Mouse (Mus musculus) adrenal gland, adult 18-20 months (tissue): Measurements from ENCODE around the gene Pik3c2a. TPM values are rescaled to one million over a fixed set of nuclear protein-coding genes. Genes with fewer than 3 reads are reported as not detected.
"Not testable (repeated sequence)": the region's sequence is repeated elsewhere in the genome, so short reads cannot be mapped to it uniquely, and the experiment has no call there.

ENCODE experiments used
- DNase-seq, 2 experiments: peaks; one replicate each; pipeline ENCODE4 v3.0.0; 2021 to 2022; ENCODE audit warnings: low spot score in 2 of 2
- total RNA-seq, 2 experiments: library from RNA; stranded (reverse); gene quantifications; 1 replicate in 1 of 2; 2 replicates in 1 of 2; pipeline ENCODE4 v1.2.3; 2021

The Pik3c2a gene
- total RNA-seq, 2 experiments from 2014 or later = 27.7 to 28.7 TPM

DNA sequence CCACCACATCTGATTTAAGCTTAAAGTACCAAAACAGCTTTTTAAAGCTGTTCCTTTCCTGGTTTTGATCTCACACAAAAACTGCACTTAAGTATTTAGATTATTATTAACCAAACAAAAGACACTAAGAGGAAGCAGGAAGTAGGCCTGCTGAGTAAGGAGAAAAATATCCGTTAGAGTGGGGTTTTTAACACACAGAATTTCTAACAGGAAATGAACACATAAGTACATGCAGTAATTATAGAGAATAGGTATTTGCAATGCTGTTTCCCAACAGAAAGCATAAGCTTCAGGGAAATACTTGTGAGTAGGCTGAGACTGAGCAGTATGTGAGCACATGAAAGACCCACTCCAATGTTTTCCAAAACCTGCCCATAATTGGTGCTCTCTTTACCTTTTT is 33.8 kb downstream of the Pik3c2a start:
- DNase-seq = no peak

DNA sequence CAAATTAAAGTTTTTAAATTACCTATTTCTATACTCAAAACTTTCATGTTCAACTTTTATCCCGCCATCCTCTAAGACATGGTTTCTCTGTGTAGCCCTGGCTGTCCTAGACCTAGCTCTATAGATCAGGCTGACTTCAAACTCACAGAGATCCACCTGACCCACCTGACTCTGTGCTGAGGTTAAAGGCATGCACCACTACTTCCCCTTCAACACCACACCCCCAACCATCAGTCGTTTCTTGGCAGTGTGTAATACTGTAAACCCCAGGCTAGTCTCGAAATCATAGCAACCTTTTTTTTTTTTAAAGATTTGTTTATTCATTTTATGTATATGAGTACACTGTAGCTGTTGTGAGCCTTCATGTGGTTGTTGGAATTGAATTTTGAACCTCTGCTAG is 50.9 kb downstream of the Pik3c2a start:
- DNase-seq = no peak

DNA sequence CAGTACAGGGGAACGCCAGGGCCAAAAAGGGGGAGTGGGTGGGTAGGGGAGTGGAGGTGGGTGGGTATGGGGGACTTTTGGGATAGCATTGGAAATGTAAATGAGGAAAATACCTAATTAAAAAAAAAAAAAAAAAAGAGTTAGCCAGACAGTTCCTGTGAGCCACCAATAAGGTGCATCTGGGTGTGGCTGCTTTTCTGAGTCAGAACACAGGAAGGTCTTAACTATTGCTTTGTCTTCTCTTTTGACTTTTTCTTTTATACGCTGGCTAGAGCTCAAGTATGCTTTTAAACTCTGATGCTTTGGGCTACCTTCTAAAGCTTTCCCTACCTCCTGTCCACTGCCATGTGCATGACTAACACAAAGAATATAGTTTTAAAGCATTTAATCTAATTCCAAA is 55.9 kb downstream of the Pik3c2a start:
- not testable (repeated sequence) for DNase-seq

DNA sequence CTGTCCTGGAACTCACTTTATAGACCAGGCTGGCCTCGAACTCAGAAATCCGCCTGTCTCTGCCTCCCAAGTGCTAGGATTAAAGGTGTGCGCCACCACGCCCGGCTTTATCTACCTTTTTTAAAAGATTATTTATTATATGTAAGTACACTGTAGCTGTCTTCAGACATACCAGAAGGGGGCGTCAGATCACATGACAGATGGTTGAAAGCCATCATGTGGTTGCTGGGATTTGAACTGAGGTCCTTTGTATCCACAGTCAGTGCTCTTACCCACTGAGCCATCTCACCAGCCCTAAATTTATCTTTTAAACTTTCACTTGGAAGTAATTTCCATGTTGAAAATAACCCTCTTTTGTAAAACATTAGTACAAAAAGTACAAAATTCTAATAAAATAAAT is 64.1 kb downstream of the Pik3c2a start:
- DNase-seq = not testable (repeated sequence)

DNA sequence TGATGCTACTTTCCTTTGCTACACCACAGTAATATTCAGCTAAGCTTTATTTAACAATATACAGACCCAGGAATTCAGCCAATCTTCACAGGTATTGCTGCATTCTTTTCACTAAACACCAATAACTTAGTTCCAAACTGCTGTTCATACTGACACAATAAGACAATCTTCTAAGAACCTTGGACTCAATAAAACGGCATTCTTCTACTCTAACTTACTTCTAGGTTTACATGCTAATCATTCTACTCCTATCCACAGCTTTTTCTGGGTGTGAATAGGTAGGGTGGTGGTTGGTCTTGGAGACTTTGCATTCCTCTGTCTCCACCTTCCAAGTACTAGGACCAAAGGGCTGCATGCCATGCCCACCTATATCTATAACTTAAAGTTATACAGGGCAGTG is 69.0 kb downstream of the Pik3c2a start:
- DNase-seq = no peak

DNA sequence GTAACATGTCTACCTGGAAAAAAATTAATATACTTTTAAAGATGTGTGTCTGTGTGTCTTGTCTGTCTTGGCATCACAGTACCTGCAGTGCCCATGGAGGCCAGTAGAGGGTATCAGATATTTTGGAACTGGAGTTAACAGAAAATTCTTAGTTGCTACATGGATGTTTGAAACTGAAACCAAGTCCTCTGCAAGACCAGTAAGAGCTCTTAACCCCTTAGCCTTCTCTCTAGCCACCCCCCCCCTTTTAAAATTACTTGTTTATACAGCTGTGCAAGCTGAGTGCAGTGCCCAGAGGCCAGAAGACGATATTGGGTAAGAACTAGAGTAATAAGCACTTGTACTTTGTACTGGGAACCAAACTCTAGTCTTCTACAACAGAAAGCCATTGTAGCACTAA is 107.0 kb downstream of the Pik3c2a start:
- DNase-seq = peak; percentile 43 to 52

DNA sequence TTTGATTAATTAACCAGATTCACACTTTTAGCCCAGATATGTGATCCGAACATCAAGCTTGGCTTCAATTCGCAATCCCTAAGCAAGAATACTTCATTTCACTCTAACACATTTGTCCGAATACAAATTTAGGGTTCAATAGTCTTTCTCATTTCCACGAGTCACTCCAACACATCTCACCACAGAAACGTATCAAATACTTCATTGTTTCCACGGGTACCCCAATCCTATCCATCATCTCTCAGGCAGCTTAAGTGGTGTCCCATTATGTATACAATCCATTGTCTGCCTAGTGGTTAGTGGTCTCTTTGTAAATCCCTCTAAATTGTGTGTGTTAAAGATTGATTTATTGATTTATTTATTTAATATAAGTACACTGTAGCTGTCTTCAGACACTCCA is 108.1 kb downstream of the Pik3c2a start:
- no peak for DNase-seq

DNA sequence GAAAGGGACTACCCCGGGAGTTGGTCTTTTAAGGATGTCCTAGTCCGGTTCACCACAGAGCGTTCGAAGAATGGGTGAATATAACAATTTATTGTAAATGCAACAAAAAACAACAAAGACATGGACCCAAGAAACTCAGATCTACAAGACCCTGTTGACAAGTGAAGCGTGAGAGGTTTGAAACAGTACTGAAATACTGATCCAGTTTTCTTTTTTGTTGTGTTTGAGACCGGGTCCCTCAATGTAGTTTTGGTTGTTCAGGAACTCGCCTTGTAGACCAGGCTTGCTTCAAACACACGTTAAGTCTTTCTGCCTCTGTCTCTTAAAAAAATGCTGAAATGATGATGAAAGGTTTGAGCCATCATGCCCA is 108.6 kb downstream of the Pik3c2a start:
- no peak for DNase-seq

DNA sequence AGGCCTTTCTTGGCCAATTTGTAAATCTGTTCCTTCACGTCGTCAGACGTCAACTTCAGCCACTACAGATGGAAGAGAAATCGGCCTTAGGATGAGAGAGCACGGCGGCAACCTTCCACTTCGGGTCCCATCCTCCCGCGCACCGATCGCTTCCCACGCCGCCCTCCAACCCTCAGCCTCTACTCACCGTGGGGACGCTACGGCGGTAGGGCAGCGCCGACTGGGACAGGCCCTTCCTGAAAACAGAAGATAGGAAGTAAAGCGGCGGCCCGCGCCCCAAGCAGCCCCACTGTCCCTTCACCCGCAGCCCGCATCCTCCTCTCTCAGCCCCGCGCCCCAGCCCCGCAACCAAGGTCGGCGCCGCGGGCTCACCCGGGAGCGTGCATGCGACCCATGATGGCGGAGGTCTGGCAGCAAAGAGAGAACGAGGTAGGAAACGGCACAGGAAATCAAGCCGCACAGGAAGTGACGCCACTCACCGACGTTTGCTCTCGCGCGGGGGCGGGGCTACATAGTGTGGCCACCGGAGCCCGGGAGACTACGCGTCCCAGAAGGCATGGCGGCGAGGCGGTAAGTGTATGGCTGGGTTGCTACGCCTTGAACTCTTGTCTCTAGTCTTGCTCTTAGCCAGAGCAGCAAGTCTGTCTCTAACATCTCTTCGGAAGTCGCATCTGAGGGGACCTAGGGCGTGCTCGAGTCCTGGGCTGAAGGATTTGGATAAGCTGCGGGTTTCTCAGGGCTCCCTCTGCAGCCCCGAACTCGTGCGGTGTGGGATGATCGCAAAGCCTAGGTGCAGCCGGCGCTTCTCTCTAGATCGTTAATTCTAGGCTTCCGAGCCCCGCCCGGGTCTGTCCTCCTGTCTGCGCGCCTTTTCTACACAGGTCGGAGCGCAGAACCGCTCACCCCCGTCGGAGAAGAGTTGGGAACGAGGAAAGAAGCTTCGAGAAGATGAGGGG is 109.3 kb downstream of the Pik3c2a start, which contains the start of gene Rps13:
Gene Rps13, minus strand, starts transcription at position 483 of the 956 bp plus-strand sequence.
- DNase-seq = peak; percentile 95 to 96

DNA sequence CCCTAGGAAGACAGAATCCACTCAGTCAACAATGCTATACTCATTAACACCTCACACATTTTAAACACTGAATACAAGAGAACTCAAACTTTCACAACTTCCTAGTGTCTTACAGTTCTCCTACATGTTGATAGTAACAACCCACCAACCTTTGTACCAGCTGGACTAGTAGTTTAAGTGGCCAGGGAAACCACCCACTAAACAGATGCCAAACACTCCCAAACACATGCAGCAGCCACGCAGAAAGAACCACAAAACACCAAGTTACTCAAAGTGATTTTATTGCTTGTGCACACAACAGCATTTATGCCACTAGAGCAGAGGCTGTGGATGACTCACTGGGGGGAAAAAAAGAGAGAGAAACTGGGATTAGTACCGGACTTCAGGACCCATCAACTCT is 112.0 kb downstream of the Pik3c2a start:
- no peak for DNase-seq

DNA sequence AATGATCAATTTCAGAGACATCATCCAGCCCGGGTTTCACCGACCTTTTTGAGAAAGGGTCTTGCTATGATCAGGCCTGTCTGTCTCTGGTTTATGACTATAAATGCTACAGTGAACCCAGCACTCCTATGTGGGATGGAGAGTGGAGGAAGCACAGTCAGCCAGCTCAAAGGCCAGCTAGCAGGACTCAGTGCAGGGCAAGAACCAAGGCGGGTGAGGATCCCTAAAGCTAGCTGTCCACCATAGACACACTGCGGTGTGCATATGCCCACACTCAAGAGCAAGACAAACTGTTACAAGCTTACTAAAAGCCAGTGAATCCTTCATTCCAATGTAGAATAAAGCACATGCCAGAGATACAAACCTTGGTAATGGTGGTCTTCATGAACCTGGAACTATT is 113.4 kb downstream of the Pik3c2a start:
- no peak for DNase-seq

DNA sequence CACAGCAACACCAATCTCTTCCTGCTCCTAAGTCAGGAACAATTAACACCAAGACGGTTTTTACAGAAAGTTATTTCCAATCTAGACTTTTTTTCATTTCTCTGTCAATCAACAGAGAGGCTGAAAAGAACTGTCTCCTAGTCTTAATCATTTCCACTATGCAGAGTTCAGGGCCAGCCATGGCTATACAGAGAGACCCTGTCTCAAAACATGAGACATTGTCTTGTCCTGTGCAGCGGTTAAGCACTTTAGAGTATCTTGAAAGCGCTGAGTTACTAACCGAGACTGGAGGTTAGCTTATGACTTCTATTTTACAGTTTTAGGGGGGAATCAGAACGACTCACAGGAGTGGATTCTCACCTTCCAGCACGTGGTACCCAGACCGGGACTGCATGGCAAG is 114.5 kb downstream of the Pik3c2a start:
- DNase-seq = no peak

DNA sequence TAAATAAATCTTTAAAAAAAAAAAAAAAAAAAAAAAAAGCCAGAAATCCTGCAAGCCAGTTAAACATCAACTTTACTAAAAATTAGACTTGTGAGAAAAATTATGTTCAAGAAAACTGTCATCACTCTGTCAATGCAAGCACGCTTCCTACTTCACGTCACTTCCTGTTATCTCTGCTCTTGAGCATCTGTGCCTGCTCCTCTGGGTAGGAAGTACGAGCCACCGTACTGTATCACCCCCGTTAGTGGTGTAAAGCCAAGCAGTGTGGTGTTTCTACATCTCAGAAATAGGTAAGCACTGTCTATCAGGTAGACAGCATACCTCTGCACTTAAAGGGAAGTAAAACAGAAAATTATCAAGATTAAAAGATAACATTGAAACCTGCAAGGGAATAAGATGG is 115.3 kb downstream of the Pik3c2a start:
- DNase-seq = no peak

DNA sequence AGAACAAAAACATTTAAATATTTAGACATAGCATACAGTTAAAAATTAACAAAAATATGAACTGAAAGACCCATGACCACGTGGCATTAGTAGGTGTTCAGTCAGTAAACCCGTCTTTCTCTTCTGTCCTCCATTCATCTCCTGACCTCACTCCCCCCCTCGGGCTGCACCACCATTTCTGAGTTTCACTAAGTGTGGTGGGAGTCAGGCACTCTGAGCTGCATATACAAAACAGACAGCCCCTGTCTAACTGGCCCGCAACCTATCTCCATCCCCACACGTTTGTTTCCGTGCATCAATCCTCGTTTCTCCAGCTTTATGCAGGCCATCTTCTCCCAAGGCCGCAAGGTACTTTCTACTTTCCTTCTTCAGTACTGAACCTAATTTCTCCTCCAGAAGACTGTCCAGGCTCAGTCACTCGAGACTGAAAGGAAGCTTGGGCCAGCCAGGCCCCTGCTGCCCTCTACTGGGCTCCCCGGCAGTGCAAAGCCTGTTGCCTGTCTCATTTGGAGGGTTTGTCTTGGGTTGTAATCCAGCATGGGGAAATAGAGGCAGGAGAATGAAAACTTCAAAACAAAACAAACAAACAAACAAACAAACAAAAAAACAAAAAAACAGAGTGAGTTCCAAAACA is 119.8 kb downstream of the Pik3c2a start:
- peak; percentile 66 to 69 for DNase-seq

DNA sequence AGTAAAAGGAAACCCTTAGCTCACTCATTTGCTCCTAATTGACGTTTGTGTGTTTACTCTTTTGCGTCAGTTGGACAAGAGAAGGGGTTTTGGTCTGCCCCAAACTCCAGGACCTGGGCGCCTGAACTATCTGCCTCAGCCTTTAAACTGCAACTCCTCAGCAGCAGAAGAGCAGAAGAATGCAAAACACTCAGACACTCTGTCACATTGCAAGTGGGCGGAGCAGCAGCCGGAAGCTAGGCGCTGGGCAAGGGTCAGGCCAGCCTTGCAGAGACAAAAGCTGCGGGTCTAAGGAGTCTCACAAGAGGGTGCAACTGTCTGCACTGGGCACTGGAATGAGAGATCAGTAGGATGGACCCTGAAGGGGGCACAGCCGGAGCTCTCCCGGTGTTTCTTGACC is 133.8 kb downstream of the Pik3c2a start:
- DNase-seq = no peak

DNA sequence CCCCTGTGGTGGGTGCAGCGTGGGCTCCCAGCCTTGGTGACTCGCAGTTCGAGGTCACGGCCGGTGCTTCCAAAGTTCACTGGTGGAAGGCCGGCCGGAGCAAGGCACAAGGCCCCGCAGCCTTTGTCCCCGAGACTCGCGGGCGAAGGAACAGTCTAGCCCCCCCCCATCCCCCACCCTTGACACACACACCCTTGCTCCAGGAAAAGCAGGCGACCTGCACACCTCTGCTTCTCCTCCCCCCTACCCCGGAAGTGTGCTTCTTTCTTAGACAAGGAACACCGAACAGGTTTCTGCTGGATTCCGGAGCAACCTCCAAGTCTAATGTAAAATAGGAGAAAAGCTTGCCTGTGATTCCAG is 134.6 kb downstream of the Pik3c2a start:
- DNase-seq = peak in 1 of 2 experiments; percentile 33

DNA sequence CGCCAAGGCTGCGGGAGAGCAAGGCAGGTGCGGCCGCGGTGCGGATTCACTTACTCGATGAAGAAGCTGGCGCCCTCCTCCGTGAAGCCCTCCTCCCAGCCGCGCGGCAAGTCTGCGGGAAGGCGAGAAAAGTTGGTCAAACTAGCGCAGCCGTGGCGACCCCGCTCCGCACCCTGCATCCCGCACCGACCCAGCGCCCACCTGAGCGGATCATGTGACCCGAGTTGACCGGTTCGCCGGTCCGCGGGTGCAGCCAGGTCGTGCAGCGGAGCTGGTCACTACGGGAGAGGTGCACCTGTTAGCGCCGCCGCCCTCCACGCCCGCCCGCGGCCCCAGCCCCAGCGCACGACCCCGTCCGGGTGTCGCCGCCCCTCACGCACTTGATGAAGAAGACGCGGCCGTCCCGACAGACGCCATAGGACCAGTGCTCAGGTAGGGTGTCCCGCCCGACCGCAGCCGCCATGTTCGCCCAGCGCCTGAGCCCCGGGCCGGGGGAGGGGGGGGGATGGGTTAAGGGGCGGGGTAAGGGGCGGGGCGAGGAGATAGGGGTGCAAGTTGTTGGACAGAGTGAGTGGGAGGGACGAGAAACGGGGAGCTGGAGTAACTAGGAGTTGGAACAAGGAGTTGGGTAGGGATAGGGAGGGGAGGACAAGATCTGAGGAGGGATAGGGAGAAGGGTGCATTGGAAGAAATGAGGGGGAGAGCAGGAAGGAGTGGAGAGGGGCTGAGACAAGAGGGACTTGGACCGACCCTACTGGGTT is 135.2 kb downstream of the Pik3c2a start, which contains the start of gene Plekha7:
Gene Plekha7, minus strand, starts transcription at position 506 of the 761 bp plus-strand sequence.
- peak; percentile 48 to 61 for DNase-seq

DNA sequence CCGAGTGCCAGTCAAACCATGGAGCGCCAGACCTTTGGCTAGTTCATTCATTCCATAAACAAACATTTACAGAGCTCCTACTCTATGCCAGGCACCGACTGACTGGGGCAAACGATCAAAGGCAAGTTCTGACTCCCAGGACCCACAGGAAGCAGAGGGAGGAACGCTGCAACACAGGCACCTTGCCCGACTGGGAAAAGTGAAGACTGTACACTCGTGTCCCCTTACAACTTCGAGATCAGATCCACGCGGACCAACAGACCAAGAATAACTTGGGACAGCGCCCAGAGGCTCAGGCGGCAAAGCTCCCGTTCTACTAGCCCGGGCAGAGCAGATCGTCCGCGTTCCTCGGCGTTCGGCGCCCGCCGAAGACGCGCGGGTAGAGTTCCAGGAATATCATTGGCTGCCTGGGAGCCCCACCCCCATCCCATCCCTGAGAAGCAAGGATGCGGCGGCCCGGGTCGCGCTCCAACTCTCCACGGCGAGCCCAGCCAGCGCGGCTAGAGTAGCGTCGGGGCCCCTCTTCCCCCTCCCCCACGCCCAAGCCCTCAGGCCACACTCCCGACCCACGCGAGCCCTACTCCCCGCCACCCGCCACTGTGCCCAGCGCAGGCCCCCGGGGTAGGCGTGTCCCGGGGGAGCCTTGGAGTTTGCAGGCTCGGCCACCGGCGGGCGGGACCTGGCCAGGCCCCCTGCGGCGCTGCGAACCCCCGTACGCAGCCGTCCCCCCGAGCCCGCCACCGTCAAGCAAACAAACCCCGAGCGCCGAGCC is 136.0 kb downstream of the Pik3c2a start:
- DNase-seq = peak; percentile 63 to 68

DNA sequence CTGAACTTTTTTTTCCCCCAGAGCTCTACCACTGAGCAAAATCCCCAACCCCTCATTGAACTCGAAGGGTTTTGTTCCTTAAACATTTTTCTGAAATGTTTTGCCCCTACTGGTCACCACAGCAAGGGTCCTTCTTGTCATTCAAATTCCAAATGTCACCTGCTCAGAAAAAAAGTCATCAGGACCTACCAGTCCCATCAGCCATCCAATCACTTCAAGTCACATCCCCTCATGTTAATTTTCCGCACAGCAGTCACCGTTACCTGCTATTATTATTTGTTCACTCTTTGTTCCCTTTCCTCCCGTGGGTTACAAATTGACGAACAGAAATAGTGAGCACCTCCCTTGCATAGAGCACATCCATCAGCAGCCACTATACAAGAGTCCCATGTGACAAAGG is 136.6 kb downstream of the Pik3c2a start:
- no peak for DNase-seq

DNA sequence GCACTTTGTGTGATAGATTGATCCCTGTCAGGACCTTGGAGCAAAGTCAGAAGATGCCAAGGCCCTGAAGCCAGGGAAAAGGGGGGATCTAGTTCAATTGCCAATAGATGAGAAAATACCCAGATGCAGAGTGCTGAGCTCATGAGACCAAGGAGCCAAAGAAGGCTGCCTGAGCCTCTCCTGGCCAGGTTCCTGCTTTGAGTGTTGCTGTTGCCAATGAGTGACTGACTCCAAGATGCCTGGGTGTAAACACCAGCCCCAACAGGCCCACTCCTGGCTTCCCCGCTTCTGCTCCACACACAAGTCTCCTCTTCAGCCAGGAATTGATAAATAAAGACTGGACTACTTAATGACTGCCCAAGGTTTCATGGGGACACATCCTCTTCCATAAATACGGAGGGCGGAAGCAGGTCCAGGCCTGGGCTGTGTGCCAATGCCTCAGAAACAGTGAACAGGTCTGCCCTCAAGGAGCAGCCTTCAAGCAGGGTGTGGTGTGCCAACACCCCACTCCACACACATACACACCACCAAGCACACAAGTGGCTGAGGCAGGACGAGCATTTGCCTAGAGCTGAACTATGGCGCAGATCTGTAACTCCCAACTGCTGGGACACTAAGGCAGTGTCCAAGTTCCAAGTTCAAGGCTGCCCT is 141.5 kb downstream of the Pik3c2a start:
- DNase-seq = no peak
